Mouse (Mus musculus) G1E (cell line): ENCODE measurements around the gene Grm7.

Experiments used
- CTCF ChIP-seq: IDR thresholded peaks from 2 replicates; pipeline ENCODE4 v1.5.1; 2012; ENCODE audit warnings: low read depth, low read length, inconsistent platforms, mixed read lengths
- GATA1 ChIP-seq: IDR thresholded peaks from 2 replicates; pipeline ENCODE4 v1.6.1; 2012; ENCODE audit warnings: borderline replicate concordance, low read length, inconsistent platforms, mixed read lengths
- TAL1 ChIP-seq: conservative IDR thresholded peaks from 2 replicates; pipeline ENCODE4 v1.6.1; 2012; ENCODE audit warnings: low read depth, low read length, inconsistent platforms, mixed read lengths

DNA sequence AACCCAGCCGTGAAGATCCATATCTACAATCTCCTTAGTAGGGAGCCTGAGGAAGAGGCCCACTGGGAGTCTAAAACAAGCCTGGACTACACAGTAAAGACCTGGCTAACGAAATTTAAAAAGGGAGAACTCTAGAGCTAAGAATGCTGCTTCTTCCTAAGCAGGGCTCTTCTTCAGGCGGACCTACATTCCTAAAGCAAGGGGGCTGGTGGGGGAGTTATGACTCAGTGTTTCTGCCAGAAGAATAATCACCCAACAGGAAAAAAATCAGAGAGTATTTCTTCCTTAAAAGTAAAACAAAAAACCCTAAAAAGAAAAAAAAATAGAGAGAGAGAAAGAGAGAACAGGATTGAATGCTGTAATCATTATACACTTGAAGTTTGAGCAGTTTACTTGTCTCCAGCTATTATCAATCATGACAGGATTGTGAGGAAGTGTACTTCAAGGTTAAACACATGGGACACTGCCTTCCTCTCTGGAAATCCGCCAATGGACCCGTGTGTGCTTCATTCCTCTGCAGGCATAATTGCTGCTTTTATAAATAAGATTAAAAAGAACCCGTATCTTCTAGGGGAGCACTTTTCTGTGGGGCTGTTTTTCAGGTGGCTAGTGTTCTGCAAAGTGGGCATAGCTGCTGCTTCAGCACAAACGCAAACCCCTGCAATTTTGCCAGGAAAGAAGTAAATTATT, 98.7 kb downstream of the Grm7 start:
- TF ChIP-seq CTCF: no peak
- TF ChIP-seq GATA1: no peak
- no peak for TF ChIP-seq TAL1
